Mouse (Mus musculus) granulocyte monocyte progenitor cell, adult 5-6 weeks (primary cell): ENCODE measurements around the gene Dync1h1. TPM values are rescaled to one million over a fixed set of nuclear protein-coding genes. Genes with fewer than 3 reads are reported as not detected.

Experiments used
- ATAC-seq: replicated peaks from 2 replicates; pipeline ENCODE4 v1.8.0; 2016; ENCODE audit warnings: mild to moderate bottlenecking, moderate TSS enrichment, inconsistent platforms; ENCODE audit not compliant: poor library complexity, severe bottlenecking
- total RNA-seq, 2 experiments: library from RNA; stranded (forward) in 1 of 2; stranded (reverse) in 1 of 2; fragments of 200-712, 200-1000 nt in 1 of 2; fragments of >200 nt in 1 of 2; fragmentation: Nextera tagmentation in 1 of 2; gene quantifications; 2 replicates each; pipeline ENCODE4 v1.2.3; 2014 to 2017

The Dync1h1 gene
- total RNA-seq, 2 experiments from 2014 or later: 67.0 to 161 TPM

- ATAC-seq: peak; percentile 59
These were observed 113.0 kb downstream of the Dync1h1 start for GRCm38 (mm10) chr12:110714215-110714614.

- ATAC-seq: no peak
These were observed 114.8 kb downstream of the Dync1h1 start for GRCm38 (mm10) chr12:110716004-110716403.

Other genes starting within 250 kb of the Dync1h1 start
- 106 and 113 TPM in 2 replicates for gene Ppp2r5c, start 154.3 kb upstream of the Dync1h1 start, total RNA-seq (2014; fragmentation: Nextera tagmentation)
- gene Ppp2r5c, start 154.3 kb upstream of the Dync1h1 start, total RNA-seq (2017): 183 and 215 TPM in 2 replicates
- gene 1700001K19Rik, start 81.2 kb downstream of the Dync1h1 start, total RNA-seq (2014; fragmentation: Nextera tagmentation): not detected in 2 replicates
- gene 1700001K19Rik, start 81.2 kb downstream of the Dync1h1 start, total RNA-seq (2017): not detected in 2 replicates
- 686 and 764 TPM in 2 replicates for gene Hsp90aa1, start 101.3 kb downstream of the Dync1h1 start, total RNA-seq (2014; fragmentation: Nextera tagmentation)
- gene Hsp90aa1, start 101.3 kb downstream of the Dync1h1 start, total RNA-seq (2017): 1,405 and 1,810 TPM in 2 replicates
- gene Wdr20, start 136.5 kb downstream of the Dync1h1 start, total RNA-seq (2014; fragmentation: Nextera tagmentation): 19.4 and 25.9 TPM in 2 replicates
- gene Wdr20, start 136.5 kb downstream of the Dync1h1 start, total RNA-seq (2017): 25.4 and 35.3 TPM in 2 replicates
- 1.5 TPM in 2 replicates for gene Mok, start 239.5 kb downstream of the Dync1h1 start, total RNA-seq (2014; fragmentation: Nextera tagmentation)
- 2.6 and 2.9 TPM in 2 replicates for gene Mok, start 239.5 kb downstream of the Dync1h1 start, total RNA-seq (2017)
- 6.4 and 8.4 TPM in 2 replicates for gene Zfp839, start 248.8 kb downstream of the Dync1h1 start, total RNA-seq (2014; fragmentation: Nextera tagmentation)
- 4.7 and 6.6 TPM in 2 replicates for gene Zfp839, start 248.8 kb downstream of the Dync1h1 start, total RNA-seq (2017)